ENCODE assay signal across 8 mouse cellular contexts in the genomic region with DNA sequence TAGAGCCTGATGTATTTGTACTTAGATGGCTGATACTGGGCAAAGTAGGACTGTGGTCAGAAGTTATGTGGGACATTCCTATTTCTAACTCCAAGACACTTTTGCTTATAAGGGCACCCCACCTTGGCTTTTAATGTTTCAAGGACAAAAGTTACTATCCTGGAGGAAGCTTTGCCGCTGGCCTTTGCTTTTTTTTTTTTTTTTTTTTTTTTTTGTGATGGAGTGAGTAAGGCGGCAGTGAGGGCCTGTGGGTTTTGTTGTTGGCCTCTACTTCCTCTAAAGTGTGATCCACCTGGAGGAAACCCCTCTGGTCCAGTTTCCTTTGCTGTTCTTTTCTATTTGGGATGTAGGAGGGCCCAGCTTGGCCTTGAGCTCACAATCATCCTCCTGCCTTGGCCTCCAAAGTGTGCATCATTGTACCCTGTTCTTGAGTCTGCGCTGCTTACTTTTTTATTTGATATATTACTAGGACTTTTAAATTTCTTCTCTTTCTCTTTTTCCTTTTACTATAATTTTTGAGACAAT. TPM values are rescaled to one million over a fixed set of nuclear protein-coding genes. Genes with fewer than 3 reads are reported as not detected.
DNase-seq lines count a peak whose midpoint lies in the region; ATAC-seq and TF ChIP-seq lines count a peak whose summit lies in the region.

No protein-coding gene starts in this region.

- peaks cover 19% of the 10 kb centered on the region for H3K36me3 ChIP-seq in liver, embryonic 11.5 days (ENCODE audit: control insufficient read depth, insufficient read depth, low read length)
- peaks cover 56% of the 10 kb centered on the region for H3K36me3 ChIP-seq in forebrain, embryonic 10.5 days (replicated peaks)
- H3K36me3 ChIP-seq in limb, embryonic 12.5 days, result peaks cover 37% of the 10 kb centered on the region

- peaks cover 14% of the 10 kb centered on the region for H3K4me1 ChIP-seq in liver, embryonic 11.5 days (replicated peaks; ENCODE audit: control insufficient read depth, insufficient read depth, low read length)
- H3K4me1 ChIP-seq in forebrain, embryonic 10.5 days, result peaks cover 25% of the 10 kb centered on the region
- H3K4me1 ChIP-seq in limb, embryonic 12.5 days (replicated peaks), result peaks cover 19% of the 10 kb centered on the region
- H3K4me1 ChIP-seq in olfactory bulb, adult 2 months (ENCODE audit: control insufficient read depth, insufficient read depth, low read length), result peaks cover 7% of the 10 kb centered on the region; the same call in 1 of the 2 replicates

- WGBS in liver, embryonic 11.5 days, result 76% methylated on average over 3 of the region's 3 CpGs
- 78% methylated on average over 3 of the region's 3 CpGs for WGBS in forebrain, embryonic 10.5 days
- WGBS in limb, embryonic 12.5 days, result 80% methylated on average over 3 of the region's 3 CpGs
- WGBS in olfactory bulb, adult 2 months, result 61% methylated on average over 3 of the region's 3 CpGs

- 0 out of 2 replicates have a peak overlapping the region, but pooled peaks have one; percentile 5 for H3K9ac ChIP-seq in liver, embryonic 11.5 days (ENCODE audit: low read depth, low read length)
- peak overlapping the region; percentile 99 for H3K9ac ChIP-seq in limb, embryonic 12.5 days (replicated peaks)

- no peaks in the 10 kb centered on the region for H3K9me3 ChIP-seq in liver, embryonic 11.5 days (ENCODE audit: control insufficient read depth, low read length)
- no peaks in the 10 kb centered on the region for H3K9me3 ChIP-seq in forebrain, embryonic 10.5 days
- no peaks in the 10 kb centered on the region for H3K9me3 ChIP-seq in limb, embryonic 12.5 days

- no peak overlapping the region for H3K27ac ChIP-seq in liver, embryonic 11.5 days (ENCODE audit: low read depth, low read length)
- H3K27ac ChIP-seq in forebrain, embryonic 10.5 days, result peak overlapping the region; percentile 97
- H3K27ac ChIP-seq in limb, embryonic 12.5 days, result peak overlapping the region; percentile 97
- H3K27ac ChIP-seq in olfactory bulb, adult 2 months (ENCODE audit: insufficient read depth, low read depth, low read length), result peak overlapping the region; percentile 14; the same call in 1 of the 2 replicates

- peak overlapping the region; percentile 97 for H3K4me3 ChIP-seq in liver, embryonic 11.5 days (ENCODE audit: low read depth, low read length)
- H3K4me3 ChIP-seq in forebrain, embryonic 10.5 days, result peak overlapping the region; percentile 100
- H3K4me3 ChIP-seq in limb, embryonic 12.5 days (replicated peaks), result peak overlapping the region; percentile 100
- H3K4me3 ChIP-seq in olfactory bulb, adult 2 months (ENCODE audit: insufficient read depth, low read depth, low read length), result no peak overlapping the region

- TF ChIP-seq POLR2A in olfactory bulb, adult 2 months (IDR thresholded peaks at IDR 0.05; ENCODE audit: insufficient read depth, low read depth, low read length), result no peak

- no peak for ATAC-seq in liver, embryonic 11.5 days (replicated peaks; ENCODE audit: low FRiP score)
- ATAC-seq in limb, embryonic 12.5 days (ENCODE audit: insufficient number of reproducible peaks, insufficient read depth, low FRiP score, low TSS enrichment, low read depth), result no peak
- no peak for ATAC-seq in cerebellum, adult (ENCODE audit: insufficient number of reproducible peaks, low FRiP score, low TSS enrichment)

- H3K27me3 ChIP-seq in liver, embryonic 11.5 days (replicated peaks; ENCODE audit: control insufficient read depth, insufficient read depth, low read length), result no peaks in the 10 kb centered on the region
- no peaks in the 10 kb centered on the region for H3K27me3 ChIP-seq in forebrain, embryonic 10.5 days (ENCODE audit: poor library complexity, severe bottlenecking)
- no peaks in the 10 kb centered on the region for H3K27me3 ChIP-seq in limb, embryonic 12.5 days

- no peak for DNase-seq in liver, embryonic 11.5 days (ENCODE audit: low spot score)
- DNase-seq in liver, result no peak
- DNase-seq in forebrain, embryonic 10.5 days (ENCODE audit: extremely low spot score, low spot score), result no peak
- DNase-seq in frontal cortex, postnatal 14 days (ENCODE audit: low spot score in 2 of 2), result no peak
- no peak for DNase-seq in spleen, postnatal 14 days (ENCODE audit: low spot score in 2 of 2)

- H3K4me2 ChIP-seq in liver, embryonic 11.5 days, result peak overlapping the region; percentile 81
- peak overlapping the region; percentile 89 for H3K4me2 ChIP-seq in limb, embryonic 12.5 days

- TF ChIP-seq CTCF in olfactory bulb, adult 2 months (IDR thresholded peaks at IDR 0.05; ENCODE audit: insufficient read depth, low read depth, low read length), result no peak

RNA-seq across cellular contexts. Expression of gene Phf12, which starts 3.0 kb away (rescaled TPM):
- 17.0 and 18.6 TPM in 2 replicates for polyA plus RNA-seq in liver, embryonic 11.5 days (2014; fragmentation: Nextera tagmentation; extraction: Ambion mirVana)
- polyA plus RNA-seq in forebrain, embryonic 10.5 days (2016; fragmentation: Nextera tagmentation; extraction: Ambion mirVana), result 17.0 and 20.7 TPM in 2 replicates
- 26.8 and 27.7 TPM in 2 replicates for polyA plus RNA-seq in limb, embryonic 12.5 days (2016; fragmentation: Nextera tagmentation; extraction: Ambion mirVana)
- polyA plus RNA-seq in olfactory bulb, adult 2 months (2012; ENCODE audit: insufficient read depth, insufficient read length, low replicate concordance, missing spikeins), result 389 TPM in 1 of 2 replicates, not detected in the other

RNA-seq across cellular contexts. Expression of gene Dhrs13, which starts 46.5 kb away (rescaled TPM):
- polyA plus RNA-seq in liver, embryonic 11.5 days (2014; fragmentation: Nextera tagmentation; extraction: Ambion mirVana), result 23.8 and 24.9 TPM in 2 replicates
- 14.4 and 17.1 TPM in 2 replicates for polyA plus RNA-seq in forebrain, embryonic 10.5 days (2016; fragmentation: Nextera tagmentation; extraction: Ambion mirVana)
- polyA plus RNA-seq in limb, embryonic 12.5 days (2016; fragmentation: Nextera tagmentation; extraction: Ambion mirVana), result 19.0 and 20.4 TPM in 2 replicates
- not detected in 2 replicates for polyA plus RNA-seq in olfactory bulb, adult 2 months (2012; ENCODE audit: insufficient read depth, insufficient read length, low replicate concordance, missing spikeins)

RNA-seq across cellular contexts. Expression of gene Flot2, which starts 52.1 kb away (rescaled TPM):
- 44.8 TPM in 2 replicates for polyA plus RNA-seq in liver, embryonic 11.5 days (2014; fragmentation: Nextera tagmentation; extraction: Ambion mirVana)
- polyA plus RNA-seq in forebrain, embryonic 10.5 days (2016; fragmentation: Nextera tagmentation; extraction: Ambion mirVana), result 72.5 and 72.7 TPM in 2 replicates
- 49.5 and 52.0 TPM in 2 replicates for polyA plus RNA-seq in limb, embryonic 12.5 days (2016; fragmentation: Nextera tagmentation; extraction: Ambion mirVana)
- not detected in 2 replicates for polyA plus RNA-seq in olfactory bulb, adult 2 months (2012; ENCODE audit: insufficient read depth, insufficient read length, low replicate concordance, missing spikeins)

RNA-seq across cellular contexts. Expression of gene Sez6, which starts 55.0 kb away (rescaled TPM):
- 0.36 TPM in 1 of 2 replicates, not detected in the other for polyA plus RNA-seq in liver, embryonic 11.5 days (2014; fragmentation: Nextera tagmentation; extraction: Ambion mirVana)
- 2.8 and 4.3 TPM in 2 replicates for polyA plus RNA-seq in forebrain, embryonic 10.5 days (2016; fragmentation: Nextera tagmentation; extraction: Ambion mirVana)
- 0.06 TPM in 1 of 2 replicates, not detected in the other for polyA plus RNA-seq in limb, embryonic 12.5 days (2016; fragmentation: Nextera tagmentation; extraction: Ambion mirVana)
- 109 TPM in 1 of 2 replicates, not detected in the other for polyA plus RNA-seq in olfactory bulb, adult 2 months (2012; ENCODE audit: insufficient read depth, insufficient read length, low replicate concordance, missing spikeins)
